12 mouse cellular contexts compared by ENCODE assay signal in genomic region chr2:163889411-163889810, GRCm38 (mm10). TPM values are rescaled to one million over a fixed set of nuclear protein-coding genes. Genes with fewer than 3 reads are reported as not detected.
DNase-seq lines count a peak whose midpoint lies in the region; ATAC-seq lines count a peak whose summit lies in the region.
"Had no signal": no experiment of that assay in that cellular context is flagged by ENCODE, and none has a peak within 500 bp of the region (broad histone marks: within the 10 kb centered on the region; RNA-seq: fewer than 3 reads in every experiment).

No protein-coding gene starts in this region.

- peak; percentile 38 for DNase-seq in gastrocnemius, postnatal 10 days
- DNase-seq in gastrocnemius, adult 18-20 months (ENCODE audit: low spot score): no peak
- peak; percentile 39 for DNase-seq in retina, embryonic 14.5 days (ENCODE audit: low spot score)
- no peak for DNase-seq in retina, postnatal 1 day
- DNase-seq in embryo, embryonic 9.5 days (ENCODE audit: extremely low spot score): peak; percentile 57
- peak; percentile 43 for DNase-seq in neural tube, embryonic 11.5 days (ENCODE audit: low spot score)
- no peak for DNase-seq in urinary bladder, postnatal 10 days (ENCODE audit: low spot score)
- DNase-seq in spleen, adult 12 weeks (ENCODE audit: low spot score): no peak
- DNase-seq: right cerebral cortex, adult 18-20 months had no signal

- no peaks in the 10 kb centered on the region for H3K9me3 ChIP-seq in neural tube, embryonic 11.5 days (ENCODE audit: control insufficient read depth, low read length)

- H3K4me1 ChIP-seq in neural tube, embryonic 11.5 days (ENCODE audit: control insufficient read depth, insufficient read depth, low read length): no peaks in the 10 kb centered on the region

- H3K4me3 ChIP-seq in neural tube, embryonic 11.5 days (ENCODE audit: low read depth, low read length): no peak overlapping the region

- no peak for ATAC-seq in neural tube, embryonic 11.5 days (ENCODE audit: insufficient read depth, low FRiP score, low TSS enrichment)

- H3K27ac ChIP-seq in neural tube, embryonic 11.5 days (ENCODE audit: low read depth, low read length): no peak overlapping the region

- no peaks in the 10 kb centered on the region for H3K27me3 ChIP-seq in neural tube, embryonic 11.5 days (ENCODE audit: control insufficient read depth, insufficient read depth, low read length)

- no peak overlapping the region for H3K9ac ChIP-seq in neural tube, embryonic 11.5 days (ENCODE audit: low read length)

- WGBS in neural tube, embryonic 11.5 days: 47% methylated on average over 6 of the region's 6 CpGs

- no peaks in the 10 kb centered on the region for H3K36me3 ChIP-seq in neural tube, embryonic 11.5 days (ENCODE audit: control insufficient read depth, insufficient read depth, low read length)

- no peak overlapping the region for H3K4me2 ChIP-seq in neural tube, embryonic 11.5 days (ENCODE audit: low read depth)

RNA-seq across cellular contexts. Expression of gene Rims4, which starts 29.1 kb away (rescaled TPM):
- under 1 TPM; 0.90 to 0.96 TPM for total RNA-seq in gastrocnemius, postnatal 10 days (2021)
- 1 to 10 TPM; 1.4 to 3.2 TPM for total RNA-seq in gastrocnemius, adult 18-20 months (2021)
- 0.73 and 0.78 TPM in 2 replicates for polyA plus RNA-seq in neural tube, embryonic 11.5 days (2014; fragmentation: Nextera tagmentation; extraction: Ambion mirVana)
- total RNA-seq: CH12.LX; megakaryocyte, adult 5-6 weeks had no signal

RNA-seq across cellular contexts. Expression of gene Kcnk15, which starts 36.0 kb away (rescaled TPM):
- not detected for total RNA-seq in gastrocnemius, postnatal 10 days (2021)
- total RNA-seq in gastrocnemius, adult 18-20 months (2021): not detected
- polyA plus RNA-seq in neural tube, embryonic 11.5 days (2014; fragmentation: Nextera tagmentation; extraction: Ambion mirVana): not detected in 2 replicates
- total RNA-seq: CH12.LX; megakaryocyte, adult 5-6 weeks had no signal
- polyA plus RNA-seq: heart, embryonic 14.5 days had no signal

Comparison
In these comparisons a context has a peak if more than half of its experiments do, and no peak if none do; other contexts are left out.
1. DNase-seq: peak in gastrocnemius, postnatal 10 days (single experiment), retina, embryonic 14.5 days (single experiment), embryo, embryonic 9.5 days (single experiment) and neural tube, embryonic 11.5 days (single experiment); none in gastrocnemius, adult 18-20 months (single experiment), retina, postnatal 1 day (single experiment), urinary bladder, postnatal 10 days (single experiment) and spleen, adult 12 weeks (single experiment).